Mouse (Mus musculus) liver, embryonic 14.5 days (tissue): ENCODE measurements around the gene Mmaa. TPM values are rescaled to one million over a fixed set of nuclear protein-coding genes. Genes with fewer than 3 reads are reported as not detected.

Experiments
- ATAC-seq: fragments of 200-750 bp; cut with Nextera tagmentation; 2 replicates; pipeline ENCODE4 v1.8.0; 2017; ENCODE audit warnings: moderate number of reproducible peaks, mild to moderate bottlenecking, moderate library complexity; ENCODE audit not compliant: insufficient read depth
- DNase-seq, 3 experiments: peaks; one replicate each; pipeline ENCODE4 v3.0.0-alpha.2; 2012 to 2013; ENCODE audit warnings: low read depth in 3 of 3, low spot score in 3 of 3
- H3K27ac ChIP-seq: fragments of 300-500 bp; sonication (generic); 2 replicates; pipeline ENCODE4 v1.5.1; 2014; ENCODE audit warnings: moderate library complexity, mild to moderate bottlenecking, control low read depth, inconsistent platforms
- H3K27me3 ChIP-seq: fragments of 300-500 bp; sonication (generic); 2 replicates; pipeline ENCODE4 v1.6.1; 2014; ENCODE audit warnings: mild to moderate bottlenecking, low read length, moderate library complexity; ENCODE audit not compliant: control insufficient read depth, insufficient read depth
- H3K36me3 ChIP-seq: fragments of 300-500 bp; sonication (generic); replicated peaks from 2 replicates; pipeline ENCODE4 v1.6.1; 2014; ENCODE audit warnings: low read depth; ENCODE audit not compliant: control insufficient read depth, insufficient read depth
- H3K4me1 ChIP-seq, 2 experiments: fragments of 200-500 bp in 1 of 2; fragments of 300-500 bp in 1 of 2; sonication (generic) in 1 of 2; replicated peaks; 2 replicates each; pipeline ENCODE4 v1.6.1; 2012 to 2014; ENCODE audit warnings: antibody characterized with exemption in 1 of 2, inconsistent platforms in 1 of 2, low read length in 1 of 2; ENCODE audit not compliant: control insufficient read depth in 2 of 2, insufficient read depth in 2 of 2
- H3K4me2 ChIP-seq: fragments of 300-500 bp; sonication (generic); 2 replicates; pipeline ENCODE4 v1.6.1; 2014; ENCODE audit warnings: low read depth, mild to moderate bottlenecking, control low read depth, moderate library complexity
- H3K4me3 ChIP-seq, 2 experiments: fragments of 200-500 bp in 1 of 2; fragments of 300-500 bp in 1 of 2; sonication (generic) in 1 of 2; 2 replicates each; pipeline ENCODE4 v1.5.1; 2012 to 2014; ENCODE audit warnings: low read depth in 2 of 2, low read length in 2 of 2, mild to moderate bottlenecking in 2 of 2, control low read depth in 1 of 2, inconsistent platforms in 1 of 2, moderate library complexity in 1 of 2; ENCODE audit not compliant: insufficient read depth in 1 of 2
- H3K9ac ChIP-seq: fragments of 300-500 bp; sonication (generic); replicated peaks from 2 replicates; pipeline ENCODE4 v1.6.1; 2014; ENCODE audit warnings: mild to moderate bottlenecking, control low read depth, moderate library complexity
- H3K9me3 ChIP-seq: fragments of 300-500 bp; sonication (generic); 2 replicates; pipeline ENCODE4 v1.6.1; 2016; ENCODE audit warnings: low read length, mixed read lengths; ENCODE audit not compliant: control insufficient read depth
- CTCF ChIP-seq: IDR thresholded peaks from 2 replicates; pipeline ENCODE4 v1.5.1; 2016; ENCODE audit warnings: antibody characterized with exemption, low read depth, control low read depth
- EP300 ChIP-seq: IDR thresholded peaks from 2 replicates; pipeline ENCODE4 v1.6.1; 2016; ENCODE audit warnings: antibody characterized with exemption, low read depth
- WGBS: fragments of 180-500 bp; shearing (Covaris S2); extraction: QIAGEN DNeasy Blood & Tissue Kit; methylation state at CpG from one replicate; pipeline ENCODE4 v1.1.7; 2014; ENCODE audit not compliant: insufficient replicate concordance; 5-methylcytosine and 5-hydroxymethylcytosine counted together
- polyA plus RNA-seq, 2 experiments: library from polyadenylated mRNA; depleted of rRNA in 1 of 2; stranded (reverse) in 1 of 2; unstranded in 1 of 2; fragments of >200 nt; fragmentation: Nextera tagmentation in 1 of 2; extraction: Ambion mirVana in 1 of 2; gene quantifications; 2 replicates each; pipeline versions ENCODE4 v1.2.1 to v1.2.3; 2012 to 2014

Mmaa gene
- polyA plus RNA-seq, 2 experiments, result 2.9 to 4.2 TPM

- Histone ChIP-seq H3K27ac (no peak overlapping the region), H3K4me3 (no peak overlapping the region), H3K4me2 (no peak overlapping the region), H3K9me3 (no peaks in the 10 kb centered on the region), H3K27me3 (no peaks in the 10 kb centered on the region), H3K4me1 (peaks cover 0 to 3% of the 10 kb centered on the region in 2 experiments; a peak in 2 of 4 replicates), H3K9ac (no peak overlapping the region), H3K36me3 (no peaks in the 10 kb centered on the region)
- WGBS, result 70% methylated on average over 5 of the region's 5 CpGs
- DNase-seq, result no peak
- no peak for TF ChIP-seq EP300
- 0 out of 2 replicates have a peak, but pooled peaks have one; percentile 9 for TF ChIP-seq CTCF
- no peak for ATAC-seq
These were observed 5.0 kb upstream of the Mmaa start for GRCm38 (mm10) chr8:79299704-79300103.

- Histone ChIP-seq H3K36me3 (no peaks in the 10 kb centered on the region), H3K27me3 (no peaks in the 10 kb centered on the region), H3K4me1 (peaks cover 7 to 11% of the 10 kb centered on the region in 2 experiments), H3K4me3 (no peak overlapping the region), H3K9ac (no peak overlapping the region), H3K27ac (no peak overlapping the region), H3K4me2 (no peak overlapping the region), H3K9me3 (no peaks in the 10 kb centered on the region)
- DNase-seq (no peak), ATAC-seq (no peak)
- TF ChIP-seq CTCF (peak; percentile 77), EP300 (no peak)
- 47% methylated on average over 3 of the region's 3 CpGs for WGBS
These were observed 3.0 kb upstream of the Mmaa start for GRCm38 (mm10) chr8:79297763-79298162.

GRCm38 (mm10) chr8:79295276-79296105, 754 bp upstream of the Mmaa start:
- no peak for TF ChIP-seq CTCF
- no peak for TF ChIP-seq EP300
- Histone ChIP-seq H3K36me3 (no peaks in the 10 kb centered on the region), H3K4me2 (peak overlapping the region; percentile 95), H3K9ac (peak overlapping the region; percentile 92), H3K27ac (peak overlapping the region; percentile 61), H3K9me3 (no peaks in the 10 kb centered on the region), H3K4me1 (peaks cover 7 to 12% of the 10 kb centered on the region in 2 experiments), H3K4me3 (peak overlapping the region; percentile 68 to 70), H3K27me3 (no peaks in the 10 kb centered on the region)
- 14% methylated on average over 18 of the region's 18 CpGs for WGBS
- ATAC-seq (no peak), DNase-seq (no peak)

- no peak overlapping the region for H3K27ac ChIP-seq
- no peak for DNase-seq
- TF ChIP-seq CTCF (no peak), EP300 (no peak)
- peaks cover 7 to 12% of the 10 kb centered on the region in 2 experiments for H3K4me1 ChIP-seq
- no peaks in the 10 kb centered on the region for H3K36me3 ChIP-seq
- H3K27me3 ChIP-seq, result no peaks in the 10 kb centered on the region
- peak overlapping the region; percentile 68 to 91; a peak in 3 of 4 replicates for H3K4me3 ChIP-seq
- ATAC-seq, result no peak
- H3K9me3 ChIP-seq, result no peaks in the 10 kb centered on the region
- peak overlapping the region; percentile 49 for H3K9ac ChIP-seq
- WGBS, result 45% methylated on average over 3 of the region's 3 CpGs
- peak overlapping the region; percentile 95 for H3K4me2 ChIP-seq
These were observed 896 bp downstream of the Mmaa start for GRCm38 (mm10) chr8:79293841-79294240.

GRCm38 (mm10) chr8:79292712-79293264, 1.9 kb downstream of the Mmaa start:
- ATAC-seq, result no peak
- H3K9me3 ChIP-seq, result no peaks in the 10 kb centered on the region
- 15% methylated on average over 3 of the region's 3 CpGs for WGBS
- no peak overlapping the region for H3K4me2 ChIP-seq
- no peak for TF ChIP-seq EP300
- TF ChIP-seq CTCF, result no peak
- no peak for DNase-seq
- no peaks in the 10 kb centered on the region for H3K27me3 ChIP-seq
- peaks cover 7 to 12% of the 10 kb centered on the region in 2 experiments for H3K4me1 ChIP-seq
- no peak overlapping the region for H3K27ac ChIP-seq
- no peaks in the 10 kb centered on the region for H3K36me3 ChIP-seq
- H3K4me3 ChIP-seq, result no peak overlapping the region
- H3K9ac ChIP-seq, result no peak overlapping the region
